Mouse (Mus musculus) CH12.LX (cell line): ENCODE measurements around the gene Dnah3. TPM values are rescaled to one million over a fixed set of nuclear protein-coding genes. Genes with fewer than 3 reads are reported as not detected.

ENCODE experiments used
- DNase-seq: peaks from one replicate; pipeline ENCODE4 v3.0.0-alpha.2; 2013; ENCODE audit errors: extremely low read depth
- H3K27ac ChIP-seq: 2 replicates; pipeline ENCODE4 v1.5.1; 2012; ENCODE audit warnings: low read depth, mild to moderate bottlenecking, control low read depth, moderate library complexity; ENCODE audit not compliant: insufficient read depth
- H3K27me3 ChIP-seq: replicated peaks from 2 replicates; pipeline ENCODE3; 2012; ENCODE audit warnings: inconsistent platforms
- H3K36me3 ChIP-seq, 2 experiments: replicated peaks in 1 of 2; 2 replicates each; pipeline versions ENCODE3 to v1.6.1; 2012; ENCODE audit warnings: inconsistent platforms in 1 of 2, low read length in 1 of 2, mild to moderate bottlenecking in 1 of 2, mixed read lengths in 1 of 2, moderate library complexity in 1 of 2; ENCODE audit not compliant: control insufficient read depth in 1 of 2, insufficient read depth in 1 of 2
- H3K4me1 ChIP-seq, 2 experiments: 2 replicates each; pipeline ENCODE4 v1.6.1; 2012; ENCODE audit warnings: inconsistent platforms in 1 of 2, moderate library complexity in 1 of 2; ENCODE audit not compliant: insufficient read depth in 2 of 2, control insufficient read depth in 1 of 2
- H3K4me2 ChIP-seq: 2 replicates; pipeline ENCODE4 v1.6.1; 2012; ENCODE audit warnings: low read depth, mild to moderate bottlenecking, control low read depth; ENCODE audit not compliant: poor library complexity, insufficient read depth, severe bottlenecking
- H3K4me3 ChIP-seq, 3 experiments: fragments of 150-350 bp in 1 of 3; sonication (generic) in 1 of 3; replicated peaks in 1 of 3; 2 replicates each; pipeline versions ENCODE3 to v1.5.1; 2011 to 2012; ENCODE audit warnings: low read depth in 2 of 3, low read length in 2 of 3, mild to moderate bottlenecking in 2 of 3, moderate library complexity in 2 of 3, control low read depth in 1 of 3, improper control_type of control experiment in 1 of 3, inconsistent platforms in 1 of 3, mixed read lengths in 1 of 3; ENCODE audit not compliant: poor library complexity in 1 of 3
- H3K79me2 ChIP-seq: replicated peaks from 2 replicates; pipeline ENCODE4 v1.6.1; 2012; ENCODE audit warnings: mild to moderate bottlenecking, moderate library complexity; ENCODE audit not compliant: control insufficient read depth, poor library complexity, insufficient read depth, severe bottlenecking; ENCODE audit errors: extremely low read depth
- H3K9ac ChIP-seq: 2 replicates; pipeline ENCODE4 v1.6.1; 2012; ENCODE audit warnings: low read depth, mild to moderate bottlenecking, control low read depth, moderate library complexity; ENCODE audit not compliant: insufficient read depth
- H3K9me3 ChIP-seq: replicated peaks from 2 replicates; pipeline ENCODE3; 2012; ENCODE audit warnings: low read length, inconsistent platforms, mixed read lengths
- GABPA ChIP-seq: IDR thresholded peaks from 2 replicates; pipeline ENCODE4 v1.6.1; 2012; ENCODE audit warnings: low read depth, low read length, improper control_type of control experiment, inconsistent platforms; ENCODE audit not compliant: insufficient replicate concordance
- HCFC1 ChIP-seq: IDR thresholded peaks from 2 replicates; pipeline ENCODE4 v1.6.1; 2012; ENCODE audit warnings: low read depth, mild to moderate bottlenecking, inconsistent platforms, low read length, improper control_type of control experiment
- MEF2A ChIP-seq: IDR thresholded peaks from 2 replicates; pipeline ENCODE4 v1.6.1; 2014; ENCODE audit warnings: low read depth, mild to moderate bottlenecking, inconsistent platforms, low read length, improper control_type of control experiment, borderline replicate concordance
- NELFE ChIP-seq: IDR thresholded peaks from 2 replicates; pipeline ENCODE4 v1.6.1; 2011; ENCODE audit warnings: low read depth, low read length, improper control_type of control experiment
- RAD21 ChIP-seq: IDR thresholded peaks from 2 replicates; pipeline ENCODE4 v1.6.1; 2011; ENCODE audit warnings: low read depth, mild to moderate bottlenecking, low read length, improper control_type of control experiment, moderate library complexity
- SIN3A ChIP-seq: IDR thresholded peaks from 2 replicates; pipeline ENCODE4 v1.6.1; 2012; ENCODE audit warnings: low read length, improper control_type of control experiment, inconsistent platforms
- ZNF384 ChIP-seq: IDR thresholded peaks from 2 replicates; pipeline ENCODE4 v1.6.1; 2012; ENCODE audit warnings: low read depth, low read length, improper control_type of control experiment, inconsistent platforms
- dilution Hi-C: fragments of 300-500 bp; cut with MboI; formaldehyde crosslinking; loops from 2 replicates; pipeline ENCODE4 v1.14.3; 2020; ENCODE audit warnings: low sequenced_read_pairs; ENCODE audit not compliant: extremely low pct_unique_long_range_greater_than_20kb, extremely low pct_ligation_motif_present
- in situ Hi-C: fragments of 300-500 bp; cut with MboI; formaldehyde crosslinking; loops from 3 replicates; pipeline ENCODE4 v1.14.3; 2019; ENCODE audit warnings: low sequenced_read_pairs, low pct_ligation_motif_present, low pct_unique_long_range_greater_than_20kb, mixed read lengths
- polyA plus RNA-seq: library from polyadenylated mRNA; unstranded; fragments of >175 nt; gene quantifications from 2 replicates; pipeline ENCODE4 v1.2.1, GENCODE M21; 2012; ENCODE audit warnings: low read depth; ENCODE audit not compliant: insufficient read length
- total RNA-seq, 2 experiments: library from RNA; depleted of rRNA; stranded (reverse); fragments of 300-350 nt in 1 of 2; fragments of >200 nt in 1 of 2; gene quantifications; 2 replicates each; pipeline ENCODE4 v1.2.3; 2012 to 2014

Dnah3 gene
- total and polyA plus RNA-seq, 3 experiments = not detected

DNA sequence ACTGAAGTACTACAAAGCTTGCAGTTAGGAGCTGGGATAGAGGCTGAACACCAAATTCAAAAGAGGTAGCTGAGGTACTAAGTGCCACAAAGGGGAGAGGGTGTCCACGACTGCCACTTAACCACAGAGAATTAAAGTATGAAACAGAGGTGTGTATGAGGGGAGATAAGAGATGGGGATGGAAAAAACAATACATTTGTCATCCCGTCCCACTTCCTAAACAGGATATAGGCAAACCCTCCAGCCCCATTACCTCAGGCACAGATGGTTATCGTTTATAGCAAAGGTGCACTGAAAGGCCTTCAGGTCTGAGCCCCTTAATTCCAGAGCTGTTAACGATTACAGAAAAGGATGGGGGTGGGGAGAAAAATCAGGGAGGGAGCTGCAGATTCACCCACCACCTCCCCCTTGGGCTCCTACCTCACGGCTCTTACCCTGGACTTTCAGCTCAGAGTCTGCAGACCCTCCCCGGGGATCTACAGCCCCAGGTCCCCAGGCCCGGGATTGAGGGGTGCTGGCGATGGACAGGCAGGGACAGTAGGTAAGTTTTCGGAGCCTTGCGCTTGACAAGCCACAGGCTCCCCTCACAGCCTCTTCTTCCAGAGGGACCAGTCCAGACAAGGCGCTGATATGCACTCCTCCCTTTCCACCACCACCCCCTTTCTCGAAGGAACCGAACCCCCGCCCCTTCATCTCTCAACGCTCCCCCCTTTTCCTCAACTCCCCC, 200.1 kb downstream of the Dnah3 start:
- Histone ChIP-seq H3K27ac (no peak overlapping the region), H3K79me2 (no peaks in the 10 kb centered on the region; the same call in 1 of the 2 replicates), H3K9ac (peak overlapping the region; percentile 73), H3K27me3 (no peaks in the 10 kb centered on the region), H3K9me3 (no peaks in the 10 kb centered on the region), H3K36me3 (peaks cover 0 to 7% of the 10 kb centered on the region in 2 experiments), H3K4me1 (peaks cover 2 to 36% of the 10 kb centered on the region in 2 experiments; a peak in 3 of 4 replicates), H3K4me3 (peak overlapping the region; percentile 73 to 88 (median 81)), H3K4me2 (peak overlapping the region; percentile 73)
- TF ChIP-seq RAD21 = no peak
- TF ChIP-seq SIN3A = 0 out of 2 replicates have a peak, but pooled peaks have one; percentile 32
- DNase-seq = no peak
- in situ Hi-C loops (no loop called here), dilution Hi-C loops (no loop called here)

DNA sequence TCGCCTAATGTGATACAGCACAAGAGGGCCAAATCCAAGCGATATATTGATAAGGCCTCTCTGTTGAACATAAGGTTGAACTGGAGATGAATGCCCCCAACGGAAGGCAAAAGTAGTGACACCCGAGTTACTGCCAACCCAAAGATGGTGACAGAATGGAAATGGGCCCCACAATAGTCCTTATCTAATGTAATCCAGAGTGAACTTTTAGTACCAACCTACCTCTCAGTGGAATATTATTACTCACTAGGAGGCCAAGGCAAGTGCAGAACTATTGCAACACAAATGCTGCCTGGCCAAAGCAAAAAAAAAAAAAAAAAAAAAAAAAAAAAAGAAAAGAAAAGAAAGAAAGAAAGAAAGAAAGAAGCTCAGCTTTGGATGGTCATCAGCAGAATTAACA, 202.3 kb downstream of the Dnah3 start:
- DNase-seq = no peak
- TF ChIP-seq NELFE = no peak
- TF ChIP-seq GABPA = no peak
- TF ChIP-seq MEF2A = no peak
- peak; percentile 18; the same call in 1 of the 2 replicates for TF ChIP-seq ZNF384
- Histone ChIP-seq H3K9me3 (no peaks in the 10 kb centered on the region), H3K4me1 (peaks cover 0 to 15% of the 10 kb centered on the region in 2 experiments; a peak in 2 of 4 replicates), H3K9ac (no peak overlapping the region), H3K4me3 (no peak overlapping the region), H3K79me2 (no peaks in the 10 kb centered on the region; the same call in 1 of the 2 replicates), H3K36me3 (peaks cover 0 to 6% of the 10 kb centered on the region in 2 experiments), H3K4me2 (no peak overlapping the region), H3K27me3 (no peaks in the 10 kb centered on the region), H3K27ac (no peak overlapping the region)
- in situ Hi-C loops (no loop called here), dilution Hi-C loops (no loop called here)

DNA sequence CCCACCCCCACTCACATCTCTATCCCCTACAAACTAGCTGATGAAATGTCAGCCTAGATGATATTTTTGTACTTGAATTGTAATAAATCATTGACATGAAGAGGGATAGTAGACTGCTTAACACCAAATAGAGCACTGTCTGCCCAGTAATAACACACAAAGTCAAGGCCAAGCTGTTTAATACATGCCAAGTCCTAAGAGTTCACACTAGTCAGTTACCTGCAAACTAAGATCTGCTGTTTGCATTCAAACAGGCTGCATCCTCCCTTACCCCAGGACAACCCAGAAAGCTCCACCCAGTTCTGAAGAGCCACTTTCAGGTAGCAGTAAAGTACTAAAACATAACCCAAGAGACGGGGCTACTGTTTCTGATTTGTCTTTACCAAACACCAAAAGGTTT, 202.9 kb downstream of the Dnah3 start:
- TF ChIP-seq HCFC1 = no peak
- TF ChIP-seq, all 38 proteins: peak for 0
- H3K4me3 ChIP-seq = no peak overlapping the region
- H3K4me1 ChIP-seq = peaks cover 0 to 13% of the 10 kb centered on the region in 2 experiments; a peak in 2 of 4 replicates
- no peak overlapping the region for H3K9ac ChIP-seq
- no peak overlapping the region for H3K4me2 ChIP-seq
- no peak overlapping the region for H3K27ac ChIP-seq
- dilution Hi-C loops (no loop called here), in situ Hi-C loops (no loop called here)
- DNase-seq = no peak
- peaks cover 0 to 2% of the 10 kb centered on the region in 2 experiments for H3K36me3 ChIP-seq
- H3K79me2 ChIP-seq = no peaks in the 10 kb centered on the region; the same call in 1 of the 2 replicates
- no peaks in the 10 kb centered on the region for H3K9me3 ChIP-seq
- no peaks in the 10 kb centered on the region for H3K27me3 ChIP-seq
